ENCODE assay signal across 9 mouse cellular contexts in the genomic region with DNA sequence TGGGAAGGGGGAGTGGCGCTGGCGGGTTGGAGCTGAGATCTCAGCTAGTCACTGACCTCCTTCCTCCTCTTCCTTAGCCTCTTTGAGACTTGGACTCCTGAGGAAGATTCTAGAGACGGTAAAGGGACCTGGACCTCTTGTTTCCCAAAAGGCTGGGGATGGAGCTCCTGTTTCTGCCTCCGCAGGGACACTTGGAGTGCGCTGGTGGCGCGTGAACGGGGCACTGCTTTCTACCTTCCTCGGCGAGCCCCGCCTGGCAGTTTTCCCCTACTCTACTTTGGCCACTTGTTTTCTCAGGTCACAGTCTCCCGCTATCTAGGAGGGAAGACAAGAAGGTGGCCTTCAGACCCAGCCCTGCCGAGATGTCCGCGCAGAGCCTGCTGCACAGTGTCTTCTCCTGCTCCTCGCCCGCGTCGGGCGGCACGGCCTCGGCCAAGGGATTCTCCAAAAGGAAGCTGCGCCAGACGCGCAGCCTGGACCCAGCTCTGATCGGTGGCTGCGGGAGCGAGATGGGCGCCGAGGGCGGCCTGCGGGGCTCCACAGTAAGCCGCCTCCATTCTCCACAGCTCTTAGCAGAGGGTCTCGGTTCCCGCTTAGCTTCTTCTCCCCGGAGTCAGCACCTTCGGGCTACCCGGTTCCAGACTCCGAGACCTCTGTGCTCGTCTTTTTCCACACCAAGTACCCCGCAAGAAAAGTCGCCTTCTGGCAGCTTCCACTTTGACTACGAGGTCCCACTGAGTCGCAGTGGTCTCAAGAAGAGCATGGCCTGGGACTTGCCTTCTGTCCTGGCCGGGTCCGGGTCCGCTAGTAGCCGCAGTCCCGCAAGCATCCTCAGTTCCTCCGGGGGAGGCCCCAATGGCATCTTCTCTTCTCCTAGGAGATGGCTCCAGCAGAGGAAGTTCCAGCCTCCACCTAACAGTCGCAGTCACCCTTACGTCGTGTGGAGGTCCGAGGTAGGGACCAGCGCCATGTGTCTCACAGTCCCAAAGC. TPM values are rescaled to one million over a fixed set of nuclear protein-coding genes. Genes with fewer than 3 reads are reported as not detected.
DNase-seq lines count a peak whose midpoint lies in the region; ATAC-seq and TF ChIP-seq lines count a peak whose summit lies in the region.
"Had no signal": no experiment of that assay in that cellular context is flagged by ENCODE, and none has a peak within 500 bp of the region (broad histone marks: within the 10 kb centered on the region; RNA-seq: fewer than 3 reads in every experiment).

No protein-coding gene starts in this region.

- WGBS in hindbrain, postnatal 0 days, result 31% methylated on average over 54 of the region's 55 CpGs
- 20% methylated on average over 53 of the region's 55 CpGs for WGBS in liver, postnatal 0 days (ENCODE audit: insufficient replicate concordance)
- 16% methylated on average over 55 of the region's 55 CpGs for WGBS in small intestine, adult 2 months

- peak; percentile 59; the same call in 1 of the 2 replicates for ATAC-seq in hindbrain, postnatal 0 days
- no peak for ATAC-seq in liver, postnatal 0 days

- H3K9me3 ChIP-seq in hindbrain, postnatal 0 days (ENCODE audit: low read length), result no peaks in the 10 kb centered on the region
- H3K9me3 ChIP-seq in liver, postnatal 0 days (ENCODE audit: low read length), result no peaks in the 10 kb centered on the region
- H3K9me3 ChIP-seq: G1E had no signal

- peak overlapping the region; percentile 37 for H3K4me3 ChIP-seq in hindbrain, postnatal 0 days (ENCODE audit: low read length)
- peak overlapping the region; percentile 39 for H3K4me3 ChIP-seq in liver, postnatal 0 days (ENCODE audit: low read depth, low read length)
- H3K4me3 ChIP-seq in small intestine, adult 2 months (ENCODE audit: low read depth, low read length), result peak overlapping the region; percentile 59

- H3K4me2 ChIP-seq in hindbrain, postnatal 0 days (ENCODE audit: low read depth, low read length), result peak overlapping the region; percentile 70
- peak overlapping the region; percentile 72 for H3K4me2 ChIP-seq in liver, postnatal 0 days (ENCODE audit: low read depth, low read length)

- no peak overlapping the region; the same call in 1 of the 2 replicates for H3K9ac ChIP-seq in hindbrain, postnatal 0 days (replicated peaks; ENCODE audit: low read length)
- no peak overlapping the region for H3K9ac ChIP-seq in liver, postnatal 0 days (replicated peaks)

- H3K4me1 ChIP-seq in hindbrain, postnatal 0 days (ENCODE audit: insufficient read depth, low read length), result no peaks in the 10 kb centered on the region
- H3K4me1 ChIP-seq in liver, postnatal 0 days (ENCODE audit: insufficient read depth), result no peaks in the 10 kb centered on the region
- H3K4me1 ChIP-seq in small intestine, adult 2 months (ENCODE audit: control insufficient read depth, insufficient read depth, insufficient read length, low read length), result peaks cover 6% of the 10 kb centered on the region; the same call in 1 of the 2 replicates

- TF ChIP-seq CTCF in hindbrain, postnatal 0 days (IDR thresholded peaks at IDR 0.05; ENCODE audit: low read depth), result no peak
- TF ChIP-seq CTCF in liver, postnatal 0 days (IDR thresholded peaks at IDR 0.05; ENCODE audit: low read depth), result no peak
- no peak for TF ChIP-seq CTCF in small intestine, adult 2 months (IDR thresholded peaks at IDR 0.05; ENCODE audit: extremely low read depth, insufficient read length, insufficient replicate concordance, low read depth, low read length)

- TF ChIP-seq POLR2A in small intestine, adult 2 months (IDR thresholded peaks at IDR 0.05; ENCODE audit: low read depth, low read length), result no peak

- no peak for TF ChIP-seq EP300 in liver, postnatal 0 days (IDR thresholded peaks at IDR 0.05; ENCODE audit: low read depth)

- H3K36me3 ChIP-seq in hindbrain, postnatal 0 days (ENCODE audit: insufficient read depth, low read length), result no peaks in the 10 kb centered on the region
- H3K36me3 ChIP-seq in liver, postnatal 0 days (replicated peaks; ENCODE audit: insufficient read depth, low read length), result no peaks in the 10 kb centered on the region
- H3K36me3 ChIP-seq in small intestine, adult 2 months (ENCODE audit: control insufficient read depth, insufficient read depth, low read length), result no peaks in the 10 kb centered on the region
- H3K36me3 ChIP-seq: G1E had no signal

- DNase-seq in kidney, adult 18-20 months, result peak; percentile 26
- DNase-seq in kidney, adult 8-10 months, result no peak
- peak; percentile 17 for DNase-seq in adrenal gland, postnatal 25 days
- DNase-seq in gastrocnemius, postnatal 10 days, result peak; percentile 11
- DNase-seq in hindbrain, postnatal 0 days (ENCODE audit: low spot score), result peak; percentile 30
- DNase-seq in liver, postnatal 0 days, result no peak
- no peak for DNase-seq in T-cell, adult 2 months (ENCODE audit: low spot score)

- peaks cover 14% of the 10 kb centered on the region; the same call in 1 of the 2 replicates for H3K27me3 ChIP-seq in hindbrain, postnatal 0 days (ENCODE audit: insufficient read depth, low read length)
- peaks cover 24% of the 10 kb centered on the region for H3K27me3 ChIP-seq in liver, postnatal 0 days (ENCODE audit: insufficient read depth, low read length)
- H3K27me3 ChIP-seq in small intestine, adult 2 months (ENCODE audit: control insufficient read depth, insufficient read depth, low read length), result peaks cover 5% of the 10 kb centered on the region; the same call in 1 of the 2 replicates

- no peak overlapping the region for H3K27ac ChIP-seq in hindbrain, postnatal 0 days
- no peak overlapping the region for H3K27ac ChIP-seq in liver, postnatal 0 days (ENCODE audit: low read depth)
- H3K27ac ChIP-seq in small intestine, adult 2 months (ENCODE audit: insufficient read depth, low read depth, low read length), result no peak overlapping the region

RNA-seq across cellular contexts. Expression of gene Arhgap6, which starts 1.3 kb away (rescaled TPM):
- 1.4 and 1.5 TPM in 2 replicates for total RNA-seq in adrenal gland, postnatal 25 days (2021)
- total RNA-seq in gastrocnemius, postnatal 10 days (2021), result 1 to 10 TPM; 6.3 to 7.2 TPM
- 1.3 and 2.0 TPM in 2 replicates for total RNA-seq in hindbrain, postnatal 0 days (2014; rRNA removed)
- polyA plus RNA-seq in hindbrain, postnatal 0 days (2015; fragmentation: Nextera tagmentation; extraction: Ambion mirVana), result 1.7 and 2.2 TPM in 2 replicates
- polyA plus RNA-seq in liver, postnatal 0 days (2015; fragmentation: Nextera tagmentation; extraction: Ambion mirVana), result 2.1 and 2.9 TPM in 2 replicates
- 0.81 and 1.2 TPM in 2 replicates for polyA plus RNA-seq in small intestine, adult 2 months (2012; rRNA removed)

Comparison
In these comparisons a context has a peak if more than half of its experiments do, and no peak if none do; other contexts are left out.
1. DNase-seq: peak in kidney, adult 18-20 months (single experiment), adrenal gland, postnatal 25 days (single experiment), gastrocnemius, postnatal 10 days (single experiment) and hindbrain, postnatal 0 days (single experiment); none in kidney, adult 8-10 months (0 of 2), liver, postnatal 0 days (single experiment) and T-cell, adult 2 months (single experiment).
2. Peak in every context shown above with its lines, with median percentiles within 50 percentile points of each other: H3K4me3 ChIP-seq.